In the genomic region with DNA sequence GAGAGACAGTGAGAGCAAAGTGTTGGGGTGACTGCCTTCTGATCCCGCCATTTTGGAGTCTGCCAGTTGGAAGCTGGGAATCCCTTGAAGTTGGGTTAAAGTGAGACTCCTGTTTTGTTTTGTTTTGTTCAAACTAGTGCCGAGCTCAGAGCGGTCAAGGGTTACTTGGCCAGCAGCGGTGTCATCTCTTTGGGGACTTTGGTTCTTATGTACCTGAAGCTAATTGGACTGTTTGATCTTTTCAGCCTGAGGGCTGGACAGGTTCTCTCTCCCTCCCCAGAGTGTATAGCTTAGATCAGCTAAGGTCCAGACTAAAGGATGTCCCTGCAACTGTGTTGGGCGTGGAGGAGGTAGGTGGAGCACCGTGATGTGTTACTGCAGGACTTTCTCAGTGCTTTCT, we compare ENCODE assay signal across 12 mouse cellular contexts.
"Had no signal": no experiment of that assay in that cellular context is flagged by ENCODE, and none has a peak within 500 bp of the region (broad histone marks: within the 10 kb centered on the region; RNA-seq: fewer than 3 reads in every experiment).

No protein-coding gene starts in this region.

- H3K36me3 ChIP-seq: hindbrain, embryonic 15.5 days; limb, embryonic 15.5 days; lung, embryonic 15.5 days; midbrain, embryonic 15.5 days; neural tube, embryonic 12.5 days had no signal

- H3K4me2 ChIP-seq: hindbrain, embryonic 15.5 days; limb, embryonic 15.5 days; lung, embryonic 15.5 days; midbrain, embryonic 11.5 days; midbrain, embryonic 15.5 days; neural tube, embryonic 12.5 days had no signal

- H3K9ac ChIP-seq: hindbrain, embryonic 15.5 days; limb, embryonic 15.5 days; lung, embryonic 15.5 days; midbrain, embryonic 15.5 days; neural tube, embryonic 12.5 days had no signal

- ATAC-seq: midbrain, embryonic 15.5 days had no signal

- H3K27ac ChIP-seq: hindbrain, embryonic 15.5 days; left cerebral cortex, adult 2 months; limb, embryonic 15.5 days; lung, embryonic 15.5 days; macrophage; midbrain, embryonic 15.5 days; neural tube, embryonic 12.5 days; stomach, postnatal 0 days had no signal

- H3K27me3 ChIP-seq: hindbrain, embryonic 15.5 days; limb, embryonic 15.5 days; lung, embryonic 15.5 days; midbrain, embryonic 15.5 days; neural tube, embryonic 12.5 days had no signal

- H3K4me3 ChIP-seq: hindbrain, embryonic 15.5 days; left cerebral cortex, adult 2 months; limb, embryonic 15.5 days; lung, embryonic 15.5 days; megakaryocyte, embryonic 14.5 days; midbrain, embryonic 15.5 days; neural tube, embryonic 12.5 days had no signal

- DNase-seq: lung, postnatal 14 days; thymus, postnatal 4 days had no signal

- H3K4me1 ChIP-seq: hindbrain, embryonic 15.5 days; limb, embryonic 15.5 days; lung, embryonic 15.5 days; megakaryocyte, embryonic 14.5 days; midbrain, embryonic 15.5 days; neural tube, embryonic 12.5 days had no signal

- H3K9me3 ChIP-seq: hindbrain, embryonic 15.5 days; limb, embryonic 15.5 days; lung, embryonic 15.5 days; midbrain, embryonic 15.5 days; neural tube, embryonic 12.5 days had no signal
